Mouse (Mus musculus): ENCODE measurements around the gene Tmcc3. TPM values are rescaled to one million over a fixed set of nuclear protein-coding genes. Genes with fewer than 3 reads are reported as not detected.

Tmcc3 gene
- polyA plus RNA-seq, 1 experiment = 14.8 TPM

GRCm38 (mm10) chr10:94443453-94443852, 131.7 kb downstream of the Tmcc3 start:
- no peak for TF ChIP-seq POLR2A (IDR thresholded peaks at IDR 0.05; ENCODE audit: insufficient read depth, low read length)
- no peak for TF ChIP-seq CTCF (IDR thresholded peaks at IDR 0.05; ENCODE audit: low read depth, low read length)
- no peak for TF ChIP-seq EP300 (IDR thresholded peaks at IDR 0.05; ENCODE audit: insufficient read depth, low read depth, low read length)
- Histone ChIP-seq H3K4me1 (ENCODE audit: control insufficient read depth, insufficient read depth, low read length) (no peaks in the 10 kb centered on the region), H3K36me3 (ENCODE audit: control insufficient read depth, insufficient read depth, low read length, poor library complexity, severe bottlenecking) (no peaks in the 10 kb centered on the region), H3K9me3 (replicated peaks; ENCODE audit: control insufficient read depth, insufficient read depth, low read length, poor library complexity, severe bottlenecking) (no peaks in the 10 kb centered on the region), H3K4me3 (ENCODE audit: low read depth, low read length) (no peak overlapping the region), H3K27me3 (ENCODE audit: control insufficient read depth, insufficient read depth, low read length, poor library complexity, severe bottlenecking) (no peaks in the 10 kb centered on the region), H3K27ac (ENCODE audit: insufficient read depth, low read length) (no peak overlapping the region), H3K9ac (ENCODE audit: low read depth, poor library complexity, severe bottlenecking) (no peak overlapping the region)

- H3K9me3 ChIP-seq (replicated peaks; ENCODE audit: control insufficient read depth, insufficient read depth, low read length, poor library complexity, severe bottlenecking) = no peaks in the 10 kb centered on the region
- no peaks in the 10 kb centered on the region for H3K4me1 ChIP-seq (ENCODE audit: control insufficient read depth, insufficient read depth, low read length)
- TF ChIP-seq CTCF (IDR thresholded peaks at IDR 0.05; ENCODE audit: low read depth, low read length) (no peak), POLR2A (IDR thresholded peaks at IDR 0.05; ENCODE audit: insufficient read depth, low read length) (no peak), EP300 (IDR thresholded peaks at IDR 0.05; ENCODE audit: insufficient read depth, low read depth, low read length) (no peak)
- H3K36me3 ChIP-seq (ENCODE audit: control insufficient read depth, insufficient read depth, low read length, poor library complexity, severe bottlenecking) = no peaks in the 10 kb centered on the region
- H3K9ac ChIP-seq (ENCODE audit: low read depth, poor library complexity, severe bottlenecking) = no peak overlapping the region
- no peaks in the 10 kb centered on the region for H3K27me3 ChIP-seq (ENCODE audit: control insufficient read depth, insufficient read depth, low read length, poor library complexity, severe bottlenecking)
- H3K4me3 ChIP-seq (ENCODE audit: low read depth, low read length) = no peak overlapping the region
- H3K27ac ChIP-seq (ENCODE audit: insufficient read depth, low read length) = no peak overlapping the region
Measured at GRCm38 (mm10) chr10:94445192-94445591, 133.4 kb downstream of the Tmcc3 start.

- Histone ChIP-seq H3K9me3 (replicated peaks; ENCODE audit: control insufficient read depth, insufficient read depth, low read length, poor library complexity, severe bottlenecking) (no peaks in the 10 kb centered on the region), H3K9ac (ENCODE audit: low read depth, poor library complexity, severe bottlenecking) (no peak overlapping the region), H3K27ac (ENCODE audit: insufficient read depth, low read length) (no peak overlapping the region), H3K4me1 (ENCODE audit: control insufficient read depth, insufficient read depth, low read length) (no peaks in the 10 kb centered on the region), H3K27me3 (ENCODE audit: control insufficient read depth, insufficient read depth, low read length, poor library complexity, severe bottlenecking) (no peaks in the 10 kb centered on the region), H3K4me3 (ENCODE audit: low read depth, low read length) (no peak overlapping the region), H3K36me3 (ENCODE audit: control insufficient read depth, insufficient read depth, low read length, poor library complexity, severe bottlenecking) (no peaks in the 10 kb centered on the region)
- no peak for TF ChIP-seq EP300 (IDR thresholded peaks at IDR 0.05; ENCODE audit: insufficient read depth, low read depth, low read length)
- no peak for TF ChIP-seq CTCF (IDR thresholded peaks at IDR 0.05; ENCODE audit: low read depth, low read length)
- no peak for TF ChIP-seq POLR2A (IDR thresholded peaks at IDR 0.05; ENCODE audit: insufficient read depth, low read length)
Measured at GRCm38 (mm10) chr10:94446379-94447008, 134.7 kb downstream of the Tmcc3 start.

GRCm38 (mm10) chr10:94449676-94450075, 137.9 kb downstream of the Tmcc3 start:
- no peak overlapping the region for H3K27ac ChIP-seq (ENCODE audit: insufficient read depth, low read length)
- no peaks in the 10 kb centered on the region for H3K36me3 ChIP-seq (ENCODE audit: control insufficient read depth, insufficient read depth, low read length, poor library complexity, severe bottlenecking)
- no peak overlapping the region for H3K4me3 ChIP-seq (ENCODE audit: low read depth, low read length)
- TF ChIP-seq POLR2A (IDR thresholded peaks at IDR 0.05; ENCODE audit: insufficient read depth, low read length) (no peak), EP300 (IDR thresholded peaks at IDR 0.05; ENCODE audit: insufficient read depth, low read depth, low read length) (no peak), CTCF (IDR thresholded peaks at IDR 0.05; ENCODE audit: low read depth, low read length) (no peak)
- H3K9ac ChIP-seq (ENCODE audit: low read depth, poor library complexity, severe bottlenecking) = no peak overlapping the region
- H3K27me3 ChIP-seq (ENCODE audit: control insufficient read depth, insufficient read depth, low read length, poor library complexity, severe bottlenecking) = no peaks in the 10 kb centered on the region
- no peaks in the 10 kb centered on the region for H3K9me3 ChIP-seq (replicated peaks; ENCODE audit: control insufficient read depth, insufficient read depth, low read length, poor library complexity, severe bottlenecking)
- no peaks in the 10 kb centered on the region for H3K4me1 ChIP-seq (ENCODE audit: control insufficient read depth, insufficient read depth, low read length)

GRCm38 (mm10) chr10:94450781-94451180, 139.0 kb downstream of the Tmcc3 start:
- H3K4me1 ChIP-seq (ENCODE audit: control insufficient read depth, insufficient read depth, low read length) = no peaks in the 10 kb centered on the region
- no peaks in the 10 kb centered on the region for H3K9me3 ChIP-seq (replicated peaks; ENCODE audit: control insufficient read depth, insufficient read depth, low read length, poor library complexity, severe bottlenecking)
- H3K36me3 ChIP-seq (ENCODE audit: control insufficient read depth, insufficient read depth, low read length, poor library complexity, severe bottlenecking) = no peaks in the 10 kb centered on the region
- TF ChIP-seq EP300 (IDR thresholded peaks at IDR 0.05; ENCODE audit: insufficient read depth, low read depth, low read length) (no peak), POLR2A (IDR thresholded peaks at IDR 0.05; ENCODE audit: insufficient read depth, low read length) (no peak), CTCF (IDR thresholded peaks at IDR 0.05; ENCODE audit: low read depth, low read length) (no peak)
- no peak overlapping the region for H3K27ac ChIP-seq (ENCODE audit: insufficient read depth, low read length)
- H3K27me3 ChIP-seq (ENCODE audit: control insufficient read depth, insufficient read depth, low read length, poor library complexity, severe bottlenecking) = no peaks in the 10 kb centered on the region
- H3K4me3 ChIP-seq (ENCODE audit: low read depth, low read length) = no peak overlapping the region
- H3K9ac ChIP-seq (ENCODE audit: low read depth, poor library complexity, severe bottlenecking) = no peak overlapping the region

- no peaks in the 10 kb centered on the region for H3K36me3 ChIP-seq (ENCODE audit: control insufficient read depth, insufficient read depth, low read length, poor library complexity, severe bottlenecking)
- no peaks in the 10 kb centered on the region for H3K9me3 ChIP-seq (replicated peaks; ENCODE audit: control insufficient read depth, insufficient read depth, low read length, poor library complexity, severe bottlenecking)
- H3K27me3 ChIP-seq (ENCODE audit: control insufficient read depth, insufficient read depth, low read length, poor library complexity, severe bottlenecking) = no peaks in the 10 kb centered on the region
- H3K4me1 ChIP-seq (ENCODE audit: control insufficient read depth, insufficient read depth, low read length) = no peaks in the 10 kb centered on the region
- no peak overlapping the region for H3K4me3 ChIP-seq (ENCODE audit: low read depth, low read length)
- TF ChIP-seq CTCF (IDR thresholded peaks at IDR 0.05; ENCODE audit: low read depth, low read length) = no peak
- no peak overlapping the region for H3K9ac ChIP-seq (ENCODE audit: low read depth, poor library complexity, severe bottlenecking)
- no peak overlapping the region for H3K27ac ChIP-seq (ENCODE audit: insufficient read depth, low read length)
Measured at GRCm38 (mm10) chr10:94457454-94457853, 145.7 kb downstream of the Tmcc3 start.

Data from ES-Bruce4 (cell line).